Mouse (Mus musculus) right cerebral cortex, adult 2 months (tissue): ENCODE results near the gene Pigr.

Source experiments
- DNase-seq, 2 experiments: peaks; one replicate each; pipeline ENCODE4 v3.0.0; 2021 to 2022; ENCODE audit warnings: low spot score in 2 of 2

The Pigr gene

GRCm38 (mm10) chr1:130877889-130878614 is 51.6 kb downstream of the Pigr start:
- no peak for DNase-seq

GRCm38 (mm10) chr1:130879927-130880326 is 53.4 kb downstream of the Pigr start:
- DNase-seq = no peak

DNA sequence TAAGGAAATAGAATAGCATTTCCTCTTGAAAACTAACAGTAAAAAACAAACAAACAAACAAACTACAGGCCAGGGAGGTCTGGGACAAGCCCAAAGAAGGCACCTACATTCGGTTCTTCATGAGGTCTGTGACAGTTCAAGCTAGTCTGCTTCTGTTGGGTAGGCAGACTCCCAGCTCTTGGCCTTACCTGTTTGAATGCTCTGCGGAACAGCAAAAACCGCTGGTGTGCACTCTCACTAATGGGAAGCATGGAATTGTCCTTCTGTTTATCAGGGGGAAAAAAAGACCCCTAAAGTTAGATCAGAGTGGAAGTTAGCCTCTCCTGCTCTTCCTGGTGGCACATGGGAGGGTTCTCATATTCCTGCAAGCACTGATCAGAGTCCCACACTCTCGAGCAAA is 56.7 kb downstream of the Pigr start:
- no peak for DNase-seq

DNA sequence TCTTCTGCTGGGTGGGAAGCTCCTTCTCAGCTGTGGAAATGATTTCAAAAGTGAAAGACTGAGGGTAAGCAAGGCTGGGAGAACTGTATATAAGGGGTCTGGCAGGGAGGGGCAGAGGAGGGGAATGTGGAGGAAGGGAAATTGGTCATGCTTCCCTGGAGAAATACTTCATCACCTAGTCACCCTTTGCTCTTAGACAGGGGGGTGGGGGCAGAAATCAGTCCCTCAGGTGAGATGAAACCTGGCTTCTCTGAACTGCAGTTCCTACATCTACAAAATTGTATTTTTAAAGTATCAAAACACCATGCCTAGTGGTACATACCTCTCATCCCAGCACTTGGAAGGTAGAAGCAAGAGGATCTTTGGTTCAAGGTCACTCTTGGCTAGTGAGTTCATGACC is 60.9 kb downstream of the Pigr start, which contains the start of gene Il24:
Gene Il24 (minus strand): TSS at position 101 of the 400 bp plus-strand sequence.
- no peak for DNase-seq

DNA sequence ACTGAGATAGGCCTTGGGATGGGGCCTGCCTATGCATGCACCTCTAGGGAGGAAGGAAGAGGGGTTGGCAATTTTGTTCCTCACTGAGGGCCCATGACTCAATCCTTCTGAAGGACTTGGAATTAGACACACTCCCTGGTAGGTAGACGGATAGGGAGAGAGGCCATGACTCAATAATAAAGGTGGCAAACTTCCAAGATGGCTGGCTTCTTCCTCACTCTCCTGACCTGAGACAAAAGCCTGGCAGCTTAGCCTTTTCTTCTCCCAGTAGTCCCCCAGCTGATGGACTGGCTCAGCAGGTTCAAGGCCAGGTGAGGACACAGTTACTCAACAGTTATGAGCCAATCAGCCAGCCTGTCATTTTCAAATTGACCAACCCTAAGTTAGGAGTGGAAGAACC is 66.0 kb downstream of the Pigr start:
- no peak for DNase-seq

GRCm38 (mm10) chr1:130893329-130894040 is 67.0 kb downstream of the Pigr start:
- DNase-seq = no peak

GRCm38 (mm10) chr1:130894468-130894867 is 68.0 kb downstream of the Pigr start:
- DNase-seq = no peak
